Mouse (Mus musculus): Measurements from ENCODE around the gene Rpp25.

Rpp25 gene

DNA sequence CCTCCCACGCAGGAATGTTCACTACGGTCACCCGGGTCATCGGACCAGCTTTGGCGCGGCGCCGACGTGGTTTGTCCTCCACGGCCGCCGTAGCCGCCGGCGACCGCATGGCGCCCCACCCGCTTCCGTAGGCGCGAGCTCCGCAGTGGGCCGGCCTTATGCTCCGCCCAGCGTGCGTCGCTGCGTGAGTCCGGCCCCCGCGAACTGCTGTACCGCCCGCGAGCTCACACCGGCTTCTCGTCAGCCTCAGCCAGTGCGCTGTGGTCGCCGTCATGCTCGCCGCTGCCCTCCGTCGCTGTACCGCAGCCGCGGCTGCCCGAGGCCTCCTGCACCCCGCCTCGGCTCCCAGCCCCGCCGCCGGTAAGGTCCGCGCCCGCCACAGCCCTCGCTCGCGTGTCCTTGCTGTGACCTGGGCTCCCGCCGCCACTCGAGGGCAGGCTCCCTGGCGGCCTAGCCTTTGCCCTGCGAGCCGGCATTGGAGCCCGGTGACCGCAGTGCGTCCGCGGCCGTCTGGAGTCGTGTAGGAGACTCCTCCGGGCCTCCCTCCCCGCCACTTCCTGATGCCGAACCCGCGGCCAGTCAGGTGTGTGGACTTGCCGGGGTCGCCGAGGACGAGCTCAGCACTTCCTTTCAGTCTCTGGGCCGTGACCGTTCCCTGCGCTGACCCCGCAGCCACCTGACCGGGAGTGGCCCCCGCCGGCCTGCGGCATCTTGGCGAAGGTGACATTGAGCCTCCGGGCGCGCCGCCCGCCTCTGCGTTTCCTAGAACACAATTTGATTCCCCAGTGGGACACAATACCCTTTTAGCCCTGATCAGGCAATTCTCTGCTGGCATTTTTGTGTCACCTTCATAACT lies 17.5 kb downstream of the Rpp25 start, which contains the start of gene Cox5a:
TSS of gene Cox5a (plus strand) at position 219 of the 856 bp plus-strand sequence.
- DNase-seq (ENCODE audit: inconsistent ontology term) = peak; percentile 97

DNA sequence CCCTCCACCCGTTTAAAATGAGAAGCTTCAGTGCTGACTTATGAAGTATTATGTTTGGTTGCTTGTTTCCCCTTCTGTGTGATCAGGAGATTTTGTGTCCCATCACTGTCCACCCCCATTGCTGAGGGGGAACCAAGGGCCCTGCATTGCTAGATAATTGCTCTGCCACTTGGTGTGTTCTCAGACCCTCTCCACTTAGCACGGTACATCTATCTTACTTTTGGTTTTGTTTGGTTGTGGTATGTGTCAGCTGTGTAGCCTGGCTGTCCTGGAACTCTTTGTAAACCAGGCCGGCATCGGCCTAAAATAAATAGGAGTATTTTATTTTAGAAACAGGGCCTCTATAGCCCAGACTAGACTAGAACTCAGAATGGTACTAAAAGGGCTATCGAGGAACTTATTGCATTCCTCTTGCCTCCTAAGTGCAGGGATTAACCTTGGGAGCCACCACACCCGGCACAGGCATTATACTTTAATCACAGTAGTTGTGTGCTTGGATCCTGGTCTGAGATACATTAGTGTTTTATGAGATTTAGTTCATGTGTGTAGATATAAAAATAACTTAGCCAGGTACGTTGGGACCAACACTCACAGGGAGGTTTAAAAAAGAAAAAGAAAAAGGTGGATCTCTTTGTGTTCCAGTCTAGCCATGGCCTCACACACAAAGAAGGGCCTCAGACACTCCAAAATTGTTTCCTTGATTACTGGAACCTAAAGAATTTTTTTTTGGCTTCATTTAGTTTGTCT lies 18.5 kb downstream of the Rpp25 start:
- peak; percentile 23 for DNase-seq (ENCODE audit: inconsistent ontology term)

DNA sequence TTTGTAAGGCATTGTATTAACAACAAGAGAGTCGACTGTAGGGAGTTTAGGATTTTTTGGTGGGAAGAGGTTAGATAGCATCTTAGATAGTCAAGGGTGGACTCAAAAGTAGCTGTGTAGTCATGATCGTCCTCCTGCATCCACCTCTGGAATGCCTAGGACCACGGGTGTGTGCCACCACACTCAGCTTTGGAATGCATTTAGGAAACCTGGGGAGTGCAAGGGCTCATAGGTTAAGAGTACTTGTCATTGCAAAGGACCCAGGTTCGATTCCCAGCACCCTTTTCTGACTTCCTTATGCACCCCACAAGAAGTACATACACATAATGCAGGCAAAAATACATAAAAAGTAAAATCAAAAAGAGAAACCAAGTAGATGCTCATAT lies 19.0 kb downstream of the Rpp25 start:
- no peak for DNase-seq (ENCODE audit: inconsistent ontology term)

DNA sequence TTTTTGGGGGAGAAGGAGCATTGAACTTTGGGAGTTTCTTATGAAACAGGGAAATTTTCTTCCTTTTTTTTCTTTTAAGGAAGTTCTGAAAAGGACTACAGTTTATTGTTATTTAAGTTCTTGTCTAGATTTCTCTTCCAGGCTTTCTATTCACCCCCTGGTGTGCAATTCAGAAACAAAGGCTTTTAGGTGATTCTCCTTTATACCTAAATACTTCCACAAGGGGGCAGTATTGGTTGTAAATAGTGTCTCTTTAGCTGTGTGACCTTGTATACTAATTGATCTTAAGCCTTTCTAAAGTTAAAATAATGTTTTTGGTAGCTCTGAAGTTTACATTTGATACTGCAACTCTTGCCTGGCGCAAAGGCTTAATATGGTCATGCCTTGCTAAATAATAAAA lies 19.9 kb downstream of the Rpp25 start:
- DNase-seq (ENCODE audit: inconsistent ontology term) = peak; percentile 34

DNA sequence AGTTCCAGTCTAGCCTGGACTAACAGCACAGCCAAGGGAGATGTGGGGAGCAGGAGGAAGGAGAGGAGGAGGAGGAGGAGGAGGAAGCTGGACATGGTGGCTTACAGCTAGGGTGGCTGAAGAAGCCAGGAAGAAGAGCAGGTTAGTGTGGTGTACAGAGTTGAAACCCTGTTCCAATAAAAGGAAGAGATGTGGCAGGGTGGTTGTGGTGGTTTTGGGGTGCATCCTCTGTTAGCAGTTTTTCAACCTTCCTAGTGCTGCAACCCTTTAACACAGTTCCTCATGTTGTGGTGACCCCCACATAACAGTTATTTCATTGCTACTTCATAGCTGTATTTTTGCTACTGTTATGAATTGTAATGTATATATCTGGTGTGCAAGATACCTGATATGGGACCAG lies 20.6 kb downstream of the Rpp25 start:
- DNase-seq (ENCODE audit: inconsistent ontology term) = no peak

DNA sequence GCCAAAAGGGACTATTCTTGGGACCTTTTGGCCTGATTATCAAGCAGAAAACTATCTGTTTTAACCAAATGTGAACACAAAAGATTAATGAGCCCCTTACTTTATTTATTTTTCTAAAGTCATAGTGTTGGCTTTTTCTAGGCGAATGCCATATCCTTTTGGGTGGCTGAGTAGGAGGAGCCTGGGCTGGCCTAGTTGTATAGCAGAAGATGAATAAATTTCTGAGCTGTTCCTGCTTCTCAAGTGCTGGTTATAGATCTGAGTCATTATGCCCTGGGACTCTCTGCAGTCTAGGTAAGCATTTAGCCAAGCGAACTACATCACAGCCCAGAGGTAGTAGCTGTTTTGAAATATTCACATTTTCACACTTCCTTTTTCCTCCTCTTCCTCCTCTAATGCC lies 21.7 kb downstream of the Rpp25 start:
- DNase-seq (ENCODE audit: inconsistent ontology term) = no peak

DNA sequence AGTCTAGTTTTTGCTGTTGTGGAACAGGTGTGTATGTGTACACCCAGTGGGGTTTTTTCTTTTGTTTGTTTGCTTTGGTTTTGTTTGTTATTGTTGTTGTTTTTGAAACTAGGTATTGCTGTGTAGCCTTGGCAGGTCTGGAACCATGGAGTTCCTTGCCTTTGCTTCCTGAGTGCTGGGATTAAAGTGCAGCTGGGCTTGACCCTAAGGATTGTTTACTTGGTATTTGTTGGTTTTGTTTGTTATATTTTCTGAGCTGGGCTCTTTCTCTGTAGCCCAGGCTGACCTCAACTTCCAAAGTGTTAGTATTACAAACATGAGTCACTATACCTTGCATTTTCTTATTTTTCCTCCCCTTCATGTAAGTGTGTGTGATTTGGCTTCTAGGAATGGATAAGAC lies 22.6 kb downstream of the Rpp25 start:
- DNase-seq (ENCODE audit: inconsistent ontology term) = no peak

DNA sequence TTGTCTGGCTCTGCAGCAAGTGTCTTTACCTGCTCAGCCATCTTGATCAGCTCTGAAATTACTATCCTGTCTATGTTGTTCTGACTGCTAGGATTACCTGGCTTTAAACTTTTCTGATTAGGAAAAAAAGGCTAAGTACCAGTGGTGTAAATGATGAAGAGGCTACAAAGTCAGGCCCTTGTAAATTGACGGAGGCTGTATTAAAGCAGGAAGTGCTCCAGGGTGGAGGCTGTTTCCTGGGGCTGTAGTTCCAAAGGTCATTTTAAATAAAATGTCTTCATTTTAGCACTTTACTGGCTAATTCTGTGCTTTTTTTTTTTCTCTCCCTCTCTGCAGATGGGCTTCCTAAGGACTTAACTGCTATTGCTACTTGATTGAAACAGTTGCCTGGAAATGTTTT lies 28.1 kb downstream of the Rpp25 start:
- no peak for DNase-seq (ENCODE audit: inconsistent ontology term)

DNA sequence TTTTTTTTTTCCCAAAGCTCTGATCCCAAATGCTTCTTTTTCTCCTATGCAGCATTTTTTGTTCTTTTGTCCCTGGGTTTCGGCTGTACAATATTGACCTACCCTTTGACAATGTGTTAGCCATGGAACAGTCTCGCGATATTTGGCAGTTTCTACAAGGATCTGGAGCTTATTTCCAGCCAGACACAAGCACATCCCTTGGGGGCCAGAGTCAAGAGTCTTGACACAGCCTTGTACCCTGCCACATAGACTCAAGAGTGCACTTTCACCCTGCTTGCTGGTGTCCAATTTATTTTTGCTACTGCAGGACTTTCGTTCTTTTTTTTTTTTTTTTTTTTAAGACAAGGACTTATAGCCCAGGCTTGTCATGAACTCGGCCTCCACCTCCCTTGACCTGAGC lies 32.5 kb downstream of the Rpp25 start:
- no peak for DNase-seq (ENCODE audit: inconsistent ontology term)

DNA sequence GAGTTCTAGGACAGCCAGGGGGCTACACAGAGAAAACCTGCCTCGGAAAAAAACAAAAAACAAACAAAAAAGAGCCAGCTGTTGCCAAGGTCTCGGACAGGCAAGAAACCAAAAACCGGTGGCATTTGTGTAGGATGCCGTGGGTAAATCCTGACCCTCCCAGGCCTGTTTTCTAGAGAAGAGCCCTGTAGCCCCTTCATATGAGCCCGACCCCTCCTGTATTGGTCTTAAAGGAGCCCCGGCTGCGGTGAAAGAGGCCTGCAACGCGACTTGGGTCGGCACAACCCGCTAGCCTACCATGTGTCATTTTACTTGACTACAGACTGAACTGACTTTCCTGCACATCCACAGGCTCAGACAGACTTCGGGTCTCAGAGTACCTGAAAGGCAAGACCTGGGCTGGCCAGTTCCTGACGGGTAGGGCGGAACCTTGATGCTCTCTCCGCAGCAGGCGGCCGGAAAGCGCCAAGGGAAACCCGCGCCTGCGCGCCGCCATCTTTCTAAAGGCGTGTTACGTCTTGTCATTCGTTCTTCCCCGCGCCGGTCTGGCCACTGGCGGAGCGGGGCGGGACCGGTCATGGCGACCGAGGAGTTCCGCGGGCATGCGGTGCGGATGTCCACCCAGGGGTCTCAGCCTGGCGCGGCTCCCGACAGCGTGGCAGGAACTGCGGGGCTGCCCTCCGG lies 33.4 kb downstream of the Rpp25 start, which contains the start of gene Fam219b:
TSS of gene Fam219b (plus strand) at position 485 of the 684 bp plus-strand sequence.
- DNase-seq (ENCODE audit: inconsistent ontology term) = peak; percentile 91

DNA sequence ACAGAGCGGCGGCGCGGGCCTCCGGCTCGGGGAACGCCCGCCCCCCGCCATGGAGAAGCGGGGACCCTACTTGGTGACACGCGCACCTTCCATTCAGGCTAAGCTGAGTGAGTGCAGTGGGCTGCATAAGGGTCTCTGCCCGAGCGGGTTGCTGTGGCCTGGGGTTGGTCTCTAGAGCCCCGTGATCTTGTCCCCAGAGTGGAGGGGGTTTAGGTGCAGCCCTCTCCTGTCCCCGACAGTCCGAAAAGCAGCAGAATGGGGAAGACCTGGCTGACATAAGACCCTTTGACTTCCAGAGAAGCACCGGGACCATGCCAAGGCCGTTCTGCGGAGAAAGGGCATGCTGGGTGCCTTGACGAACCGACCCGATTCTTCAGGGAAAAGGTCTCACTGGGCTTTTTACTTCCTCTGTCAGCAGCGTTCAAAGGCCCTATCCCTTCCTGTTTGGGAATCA lies 33.9 kb downstream of the Rpp25 start:
- DNase-seq (ENCODE audit: inconsistent ontology term) = peak; percentile 20

DNA sequence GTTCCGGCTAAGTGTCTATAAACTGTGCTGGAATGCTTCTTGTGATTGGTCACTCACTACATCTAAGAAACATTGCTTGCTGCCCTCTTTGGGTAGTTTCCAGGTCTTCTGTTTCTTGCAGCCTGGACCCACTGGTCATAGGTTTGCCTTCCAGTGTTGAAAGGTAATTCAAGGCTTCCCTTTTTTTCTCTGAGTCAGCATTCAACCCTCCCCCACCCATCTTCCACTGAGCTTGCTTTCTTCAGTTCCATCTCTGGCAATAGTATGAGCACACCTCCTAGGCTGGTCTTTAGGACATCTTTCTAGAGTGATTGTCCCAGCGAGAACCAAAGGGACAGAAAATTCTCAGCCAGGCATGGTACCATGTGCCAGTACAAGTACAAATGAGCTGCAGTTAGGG lies 35.7 kb downstream of the Rpp25 start:
- no peak for DNase-seq (ENCODE audit: inconsistent ontology term)

DNA sequence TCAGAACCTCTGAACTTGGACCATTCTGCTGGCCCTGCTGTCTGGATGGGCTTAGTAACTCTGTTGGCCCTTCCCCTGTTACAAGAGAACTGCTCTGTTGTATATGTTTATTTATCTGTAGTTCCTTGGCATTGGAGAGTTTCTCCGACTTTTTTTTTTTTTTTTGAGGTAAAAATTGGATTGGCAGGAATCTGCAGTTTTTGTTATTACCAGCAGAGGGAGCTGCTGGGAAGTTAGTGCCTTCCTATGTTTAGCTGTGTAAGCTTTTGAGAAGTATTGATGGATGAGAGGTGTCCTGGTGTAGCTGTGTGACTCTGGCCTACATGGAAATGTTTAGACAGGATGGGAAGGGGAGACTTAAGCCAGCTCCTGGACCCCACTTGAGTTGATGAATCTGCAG lies 37.5 kb downstream of the Rpp25 start:
- no peak for DNase-seq (ENCODE audit: inconsistent ontology term)

DNA sequence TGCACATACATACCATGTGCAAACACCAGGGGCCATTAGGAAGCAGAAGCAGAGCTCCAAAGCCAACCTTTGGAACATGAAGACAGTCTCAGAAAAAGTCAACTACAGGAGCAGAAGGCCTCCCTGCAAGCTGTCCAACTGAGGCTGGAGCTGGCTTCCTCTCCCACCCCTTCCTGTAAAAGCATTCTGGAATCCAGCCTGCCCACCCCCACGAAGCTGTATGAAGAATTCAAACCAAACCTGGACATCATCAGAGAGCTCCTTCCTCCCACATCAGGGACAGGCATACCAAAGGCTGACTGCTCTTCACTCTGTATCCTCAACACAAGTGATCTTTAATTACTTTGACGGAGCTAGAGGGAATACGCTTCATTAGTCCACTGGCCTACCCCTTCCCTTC lies 40.1 kb downstream of the Rpp25 start:
- no peak for DNase-seq (ENCODE audit: inconsistent ontology term)

DNA sequence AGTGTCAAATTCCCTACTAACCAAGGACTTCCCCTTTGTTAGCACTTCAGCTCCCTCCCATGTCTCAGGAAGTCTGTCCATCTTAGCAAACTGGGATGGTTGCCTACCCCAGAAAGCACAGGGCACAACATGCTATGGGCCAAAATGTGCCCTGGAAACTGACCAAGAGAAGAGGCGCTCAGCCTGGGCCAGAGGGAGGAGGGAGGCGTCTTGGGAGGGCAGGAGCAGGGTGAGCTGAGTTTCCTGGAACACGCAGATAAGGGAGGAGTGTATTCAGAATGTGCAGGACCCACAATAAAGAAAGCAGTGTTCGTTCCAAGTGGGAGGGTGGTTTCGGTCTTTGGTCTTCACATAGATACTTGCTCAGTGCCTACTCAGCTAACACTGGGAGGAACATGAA lies 43.5 kb downstream of the Rpp25 start:
- peak; percentile 19 for DNase-seq (ENCODE audit: inconsistent ontology term)

DNA sequence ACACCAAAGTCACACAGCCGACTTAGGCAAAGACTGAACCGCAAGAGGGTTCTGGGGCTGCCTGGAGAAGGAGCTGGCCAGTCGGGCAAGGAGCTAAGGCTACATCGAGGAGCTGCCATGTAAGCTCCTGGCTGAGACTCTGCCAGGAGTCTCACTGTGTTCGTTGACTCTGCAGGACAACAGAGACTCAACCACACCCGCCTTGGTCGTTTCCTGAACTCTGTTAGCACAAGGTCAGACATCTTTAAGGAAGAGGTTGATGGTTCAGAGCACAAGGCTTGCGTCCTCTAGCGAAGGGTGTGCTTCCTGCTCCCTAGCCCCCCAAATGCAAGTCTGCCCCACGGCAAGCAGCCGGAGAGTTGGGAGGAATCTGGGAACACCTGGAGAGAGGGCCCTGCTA lies 44.0 kb downstream of the Rpp25 start:
- no peak for DNase-seq (ENCODE audit: inconsistent ontology term)

DNA sequence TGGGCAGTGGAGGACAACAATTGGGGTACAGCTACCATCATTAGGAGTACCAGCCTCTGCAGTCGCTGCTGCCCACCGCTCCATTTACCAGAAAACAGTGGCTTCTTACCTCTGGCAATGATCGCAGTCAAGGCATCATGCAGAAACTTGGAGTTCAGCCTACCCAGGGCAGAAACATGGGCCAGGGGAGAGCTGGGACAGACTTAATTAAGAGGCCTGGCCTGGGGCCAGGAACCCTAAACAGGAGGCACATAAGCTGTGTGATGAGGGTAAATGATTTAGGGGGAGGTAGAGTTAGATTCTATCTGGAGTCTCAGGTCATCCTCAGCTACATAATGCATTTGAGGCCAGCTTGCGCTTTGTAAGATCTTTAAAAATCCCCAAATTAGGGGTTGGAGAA lies 45.4 kb downstream of the Rpp25 start:
- no peak for DNase-seq (ENCODE audit: inconsistent ontology term)

DNA sequence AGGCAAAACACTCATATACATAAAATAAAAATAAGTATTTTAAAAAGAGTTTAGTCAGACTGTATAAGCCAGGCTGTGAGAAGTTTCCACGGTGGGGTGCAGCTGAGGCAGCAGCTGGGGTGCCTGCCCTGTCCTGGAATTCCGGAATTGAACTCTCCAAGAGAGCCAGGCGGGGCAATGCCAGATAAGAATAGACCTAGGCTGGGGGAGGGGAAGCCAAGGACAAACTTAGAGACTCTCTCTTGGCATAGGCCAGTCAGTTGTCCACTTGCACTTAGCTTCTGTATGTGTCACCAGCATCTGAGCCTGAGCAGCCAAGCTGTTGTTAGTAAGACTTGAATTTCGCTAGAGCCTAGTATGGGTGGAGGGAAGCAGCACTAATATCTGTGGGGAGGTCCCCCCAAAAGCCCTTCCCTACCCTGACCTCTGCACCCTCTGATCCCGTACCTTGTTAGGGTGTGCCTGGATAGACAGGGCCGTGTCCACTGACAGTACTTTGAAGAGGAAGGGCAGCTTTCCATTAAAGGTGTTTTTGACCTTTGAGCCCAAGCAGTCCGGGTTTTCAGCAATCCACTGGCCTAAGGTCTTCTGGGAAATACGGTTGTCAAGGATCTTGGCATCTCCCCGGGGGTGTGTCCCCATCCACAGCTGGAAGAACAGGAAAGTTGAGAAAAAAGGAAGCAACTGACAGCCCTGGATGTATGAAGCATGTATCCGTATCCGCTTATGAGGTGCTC lies 46.5 kb downstream of the Rpp25 start:
- DNase-seq (ENCODE audit: inconsistent ontology term) = no peak

DNA sequence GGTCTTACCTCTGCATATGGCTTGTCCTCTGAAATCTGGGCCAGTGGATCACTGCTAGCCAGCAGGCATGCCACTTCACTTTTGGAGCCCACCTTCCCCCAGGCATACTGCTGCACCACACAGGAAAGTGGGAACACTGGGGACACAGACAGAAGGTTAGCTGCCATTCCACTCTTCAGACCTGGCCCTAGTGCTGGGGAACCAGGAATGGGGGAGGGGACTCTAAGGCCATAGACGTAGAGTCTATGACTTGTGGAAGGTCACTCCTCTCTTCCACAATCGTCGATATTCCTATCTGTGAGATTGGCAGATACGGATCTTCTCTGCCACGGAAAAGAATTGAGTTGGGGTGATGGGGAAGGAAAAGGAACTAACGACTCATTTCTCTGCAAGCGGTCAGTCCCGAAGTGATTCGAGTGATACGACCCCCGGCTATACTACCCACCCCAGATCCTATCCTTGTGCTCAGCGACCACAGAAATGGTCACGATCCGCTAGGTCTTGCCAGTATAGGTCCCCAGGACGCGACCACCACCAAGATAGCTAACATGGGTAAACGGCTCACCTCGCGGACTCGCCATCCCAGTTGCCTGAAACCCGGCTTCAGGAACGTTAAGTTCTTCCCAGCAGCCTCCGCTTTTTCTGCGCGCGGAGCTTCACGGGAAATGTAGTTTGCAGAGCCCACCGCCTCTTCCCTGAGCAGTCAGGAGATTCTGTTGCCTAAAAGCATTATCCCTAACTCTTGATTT lies 48.5 kb downstream of the Rpp25 start, which contains the start of gene Mpi:
TSS of gene Mpi (minus strand) at position 625 of the 749 bp plus-strand sequence.
- DNase-seq (ENCODE audit: inconsistent ontology term) = peak; percentile 44

DNA sequence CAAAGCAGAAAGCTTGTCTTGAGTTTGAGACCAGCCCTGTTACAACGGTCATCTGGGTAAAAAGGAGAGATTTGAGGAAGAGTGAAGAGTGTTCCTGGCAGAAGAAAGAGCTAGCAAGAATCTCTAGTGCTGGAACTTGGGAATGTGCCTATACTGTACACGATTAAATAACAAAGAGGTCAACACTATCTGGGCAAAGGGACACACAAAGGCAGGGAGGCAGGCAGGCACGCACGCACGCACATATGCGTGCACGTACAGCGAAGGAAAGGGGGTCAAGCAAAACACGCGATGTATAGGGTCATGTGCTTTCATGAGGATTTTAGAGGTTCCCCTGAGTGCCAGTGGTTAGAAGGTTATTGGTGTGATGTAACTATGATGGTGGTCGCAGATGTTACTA lies 49.3 kb downstream of the Rpp25 start:
- DNase-seq (ENCODE audit: inconsistent ontology term) = no peak

DNA sequence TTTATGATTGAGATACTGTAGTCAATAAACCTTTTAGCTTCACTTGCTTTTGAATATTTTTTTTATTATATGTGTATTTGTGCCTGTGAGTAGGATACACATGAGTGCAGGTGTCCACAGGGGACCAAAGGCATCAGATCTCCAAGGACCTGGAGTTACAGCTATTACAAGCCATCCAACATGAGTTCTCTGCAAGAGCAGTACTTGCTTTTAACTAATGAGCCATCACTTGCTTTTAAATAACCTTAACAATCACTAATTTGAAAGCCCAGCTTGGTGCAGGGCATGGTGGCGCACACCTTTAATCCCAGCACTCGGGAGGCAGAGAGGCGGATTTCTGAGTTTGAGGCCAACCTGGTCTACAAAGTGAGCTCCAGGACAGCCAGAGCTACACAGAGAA lies 50.9 kb downstream of the Rpp25 start:
- no peak for DNase-seq (ENCODE audit: inconsistent ontology term)
